Mouse (Mus musculus): ENCODE data around the gene Josd2. TPM values are rescaled to one million over a fixed set of nuclear protein-coding genes. Genes with fewer than 3 reads are reported as not detected.

Gene Josd2
- polyA plus RNA-seq, 1 experiment from 2014 or later: 157 TPM

GRCm38 (mm10) chr7:44498922-44499321 lies 31.1 kb downstream of the Josd2 start:
- H3K36me3 ChIP-seq (ENCODE audit: control insufficient read depth, insufficient read depth): no peaks in the 10 kb centered on the region
- H3K4me3 ChIP-seq (ENCODE audit: low read length): no peak overlapping the region
- H3K4me1 ChIP-seq (ENCODE audit: control insufficient read depth, insufficient read depth, low read length): peaks cover 15% of the 10 kb centered on the region
- H3K27me3 ChIP-seq (ENCODE audit: control insufficient read depth, insufficient read depth, low read length): peaks cover 3% of the 10 kb centered on the region; the same call in 1 of the 2 replicates
- H3K9ac ChIP-seq (ENCODE audit: low read length): no peak overlapping the region
- 71% methylated on average over 1 of the region's 1 CpGs for WGBS
- H3K27ac ChIP-seq (ENCODE audit: low read length): no peak overlapping the region
- no peak for ATAC-seq (replicated peaks; ENCODE audit: extremely low read depth, insufficient read depth, low FRiP score)
- H3K4me2 ChIP-seq (ENCODE audit: low read depth, low read length): no peak overlapping the region
- H3K9me3 ChIP-seq (replicated peaks; ENCODE audit: control insufficient read depth, low read length): no peaks in the 10 kb centered on the region

- H3K27ac ChIP-seq (ENCODE audit: low read length): no peak overlapping the region
- H3K36me3 ChIP-seq (ENCODE audit: control insufficient read depth, insufficient read depth): no peaks in the 10 kb centered on the region
- ATAC-seq (replicated peaks; ENCODE audit: extremely low read depth, insufficient read depth, low FRiP score): no peak
- no peak overlapping the region for H3K4me2 ChIP-seq (ENCODE audit: low read depth, low read length)
- H3K9ac ChIP-seq (ENCODE audit: low read length): no peak overlapping the region
- H3K9me3 ChIP-seq (replicated peaks; ENCODE audit: control insufficient read depth, low read length): peaks cover 3% of the 10 kb centered on the region; the same call in 1 of the 2 replicates
- H3K4me1 ChIP-seq (ENCODE audit: control insufficient read depth, insufficient read depth, low read length): peaks cover 12% of the 10 kb centered on the region
- 57% methylated on average over 20 of the region's 20 CpGs for WGBS
- H3K4me3 ChIP-seq (ENCODE audit: low read length): no peak overlapping the region
- H3K27me3 ChIP-seq (ENCODE audit: control insufficient read depth, insufficient read depth, low read length): peaks cover 3% of the 10 kb centered on the region; the same call in 1 of the 2 replicates
Observed at GRCm38 (mm10) chr7:44500046-44500445, 32.3 kb downstream of the Josd2 start.

DNA sequence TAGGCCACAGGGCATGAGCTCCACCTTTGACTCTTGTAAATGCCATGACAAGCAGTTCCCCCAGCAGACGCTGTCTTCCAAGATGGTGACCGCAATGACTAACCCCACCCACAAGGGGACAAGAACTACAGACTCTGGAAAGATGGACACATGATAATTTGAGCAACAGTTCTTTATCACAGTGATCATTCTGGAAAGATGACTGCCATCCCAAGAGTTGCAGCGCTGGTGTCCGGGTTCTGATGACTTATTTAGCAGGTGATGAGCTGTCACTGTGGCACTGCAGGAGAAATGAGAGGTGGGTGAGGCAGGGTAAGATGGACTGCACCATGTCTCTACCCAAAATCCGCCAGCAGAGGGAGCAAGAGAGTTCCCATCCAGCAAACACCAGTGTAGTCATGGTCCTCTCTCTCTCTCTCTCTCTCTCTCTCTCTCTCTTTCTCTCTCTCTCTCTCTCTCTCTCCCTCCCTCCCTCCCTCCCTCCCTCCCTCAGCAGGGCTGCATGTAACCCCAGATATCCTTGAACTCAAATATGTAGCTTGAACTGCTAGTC lies 33.9 kb downstream of the Josd2 start:
- H3K4me2 ChIP-seq (ENCODE audit: low read depth, low read length): no peak overlapping the region
- WGBS: 28% methylated on average over 5 of the region's 5 CpGs
- peaks cover 3% of the 10 kb centered on the region; the same call in 1 of the 2 replicates for H3K27me3 ChIP-seq (ENCODE audit: control insufficient read depth, insufficient read depth, low read length)
- H3K9me3 ChIP-seq (replicated peaks; ENCODE audit: control insufficient read depth, low read length): peaks cover 3% of the 10 kb centered on the region; the same call in 1 of the 2 replicates
- no peak overlapping the region for H3K9ac ChIP-seq (ENCODE audit: low read length)
- peaks cover 4% of the 10 kb centered on the region; the same call in 1 of the 2 replicates for H3K4me1 ChIP-seq (ENCODE audit: control insufficient read depth, insufficient read depth, low read length)
- ATAC-seq (replicated peaks; ENCODE audit: extremely low read depth, insufficient read depth, low FRiP score): no peak
- H3K27ac ChIP-seq (ENCODE audit: low read length): no peak overlapping the region
- no peak overlapping the region for H3K4me3 ChIP-seq (ENCODE audit: low read length)
- H3K36me3 ChIP-seq (ENCODE audit: control insufficient read depth, insufficient read depth): no peaks in the 10 kb centered on the region

- H3K4me2 ChIP-seq (ENCODE audit: low read depth, low read length): no peak overlapping the region
- H3K27ac ChIP-seq (ENCODE audit: low read length): no peak overlapping the region
- H3K36me3 ChIP-seq (ENCODE audit: control insufficient read depth, insufficient read depth): no peaks in the 10 kb centered on the region
- H3K9me3 ChIP-seq (replicated peaks; ENCODE audit: control insufficient read depth, low read length): peaks cover 4% of the 10 kb centered on the region; the same call in 1 of the 2 replicates
- H3K4me3 ChIP-seq (ENCODE audit: low read length): no peak overlapping the region
- no peaks in the 10 kb centered on the region; the same call in 1 of the 2 replicates for H3K27me3 ChIP-seq (ENCODE audit: control insufficient read depth, insufficient read depth, low read length)
- ATAC-seq (replicated peaks; ENCODE audit: extremely low read depth, insufficient read depth, low FRiP score): no peak
- H3K9ac ChIP-seq (ENCODE audit: low read length): no peak overlapping the region
- H3K4me1 ChIP-seq (ENCODE audit: control insufficient read depth, insufficient read depth, low read length): no peaks in the 10 kb centered on the region
Observed at GRCm38 (mm10) chr7:44507491-44507890, 39.7 kb downstream of the Josd2 start.

DNA sequence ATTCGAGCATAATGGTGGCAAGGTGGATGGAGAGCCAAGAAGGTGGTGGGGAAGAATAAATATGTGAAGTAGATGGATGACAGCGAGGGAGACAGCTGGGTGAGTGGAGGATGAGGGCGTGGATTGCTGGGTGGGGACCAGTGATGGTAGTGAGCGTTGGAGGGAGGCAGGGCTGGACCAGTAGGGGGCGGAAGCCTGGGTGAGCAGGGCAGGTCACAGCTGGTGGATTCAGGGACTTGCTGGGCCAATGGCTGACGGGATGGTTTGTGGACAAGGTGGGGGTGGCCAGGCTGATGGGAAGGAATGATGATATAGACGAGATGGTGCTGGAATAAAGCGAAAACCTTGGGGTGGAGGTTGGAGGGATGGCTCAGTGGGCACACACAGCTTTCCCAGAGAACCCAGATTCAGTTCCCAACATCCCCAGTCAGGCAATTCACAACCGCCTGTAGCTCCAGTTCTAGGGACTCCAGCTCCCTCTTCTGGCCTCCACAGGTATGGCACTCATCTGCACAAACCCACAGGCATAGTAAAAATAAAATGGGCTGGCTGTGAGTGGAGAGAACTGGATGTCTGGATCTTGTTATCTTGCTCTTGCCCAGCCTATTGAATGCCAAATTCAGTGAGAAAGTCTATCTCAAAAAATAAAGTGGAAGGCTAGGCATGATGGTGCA lies 51.6 kb downstream of the Josd2 start:
- Histone ChIP-seq H3K27me3 (ENCODE audit: control insufficient read depth, insufficient read depth, low read length) (peaks cover 31% of the 10 kb centered on the region), H3K4me1 (ENCODE audit: control insufficient read depth, insufficient read depth, low read length) (peaks cover 4% of the 10 kb centered on the region), H3K4me3 (ENCODE audit: low read length) (no peak overlapping the region), H3K27ac (ENCODE audit: low read length) (no peak overlapping the region), H3K9ac (ENCODE audit: low read length) (no peak overlapping the region), H3K36me3 (ENCODE audit: control insufficient read depth, insufficient read depth) (no peaks in the 10 kb centered on the region), H3K4me2 (ENCODE audit: low read depth, low read length) (no peak overlapping the region), H3K9me3 (replicated peaks; ENCODE audit: control insufficient read depth, low read length) (no peaks in the 10 kb centered on the region; the same call in 1 of the 2 replicates)
- 62% methylated on average over 9 of the region's 9 CpGs for WGBS
- no peak for ATAC-seq (replicated peaks; ENCODE audit: extremely low read depth, insufficient read depth, low FRiP score)

DNA sequence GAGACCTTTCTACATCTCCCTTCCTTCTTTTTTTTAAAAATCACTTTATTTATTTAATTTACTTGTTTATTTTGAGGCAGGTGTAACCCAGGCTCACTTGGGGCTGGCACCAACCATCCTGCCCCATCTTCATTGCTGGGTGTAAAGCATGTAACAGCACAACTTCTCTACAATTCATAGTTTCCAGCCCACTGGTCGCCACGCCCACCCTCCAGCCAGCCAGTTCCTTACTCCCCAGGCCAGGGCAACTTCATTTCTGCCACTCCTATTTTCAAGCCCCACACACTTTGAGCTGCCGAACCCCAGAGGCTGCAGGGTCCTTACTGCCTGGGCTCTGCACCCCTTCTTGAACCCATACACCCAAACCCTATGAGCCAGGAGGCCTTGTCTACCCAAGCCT lies 53.2 kb downstream of the Josd2 start:
- H3K4me2 ChIP-seq (ENCODE audit: low read depth, low read length): no peak overlapping the region
- no peaks in the 10 kb centered on the region for H3K36me3 ChIP-seq (ENCODE audit: control insufficient read depth, insufficient read depth)
- 69% methylated on average over 3 of the region's 3 CpGs for WGBS
- peaks cover 17% of the 10 kb centered on the region for H3K4me1 ChIP-seq (ENCODE audit: control insufficient read depth, insufficient read depth, low read length)
- H3K9ac ChIP-seq (ENCODE audit: low read length): no peak overlapping the region
- ATAC-seq (replicated peaks; ENCODE audit: extremely low read depth, insufficient read depth, low FRiP score): no peak
- no peak overlapping the region for H3K4me3 ChIP-seq (ENCODE audit: low read length)
- H3K27me3 ChIP-seq (ENCODE audit: control insufficient read depth, insufficient read depth, low read length): peaks cover 31% of the 10 kb centered on the region
- no peaks in the 10 kb centered on the region; the same call in 1 of the 2 replicates for H3K9me3 ChIP-seq (replicated peaks; ENCODE audit: control insufficient read depth, low read length)
- no peak overlapping the region for H3K27ac ChIP-seq (ENCODE audit: low read length)

Small RNA genes within 50 kb of the gene (microRNA-seq; reads per million reads assigned to microRNA genes)
- 0.98 reads per million for gene Mir7052

Other genes starting within 250 kb of the Josd2 start
- 0.25 TPM in 1 of 2 replicates, not detected in the other for gene Klk1, start 242.6 kb upstream of the Josd2 start, polyA plus RNA-seq (2015; fragmentation: Nextera tagmentation; extraction: Ambion mirVana)
- not detected in 2 replicates for gene Gm36864, start 231.8 kb upstream of the Josd2 start, polyA plus RNA-seq (2015; fragmentation: Nextera tagmentation; extraction: Ambion mirVana)
- gene 1700028J19Rik, start 221.3 kb upstream of the Josd2 start, polyA plus RNA-seq (2015; fragmentation: Nextera tagmentation; extraction: Ambion mirVana): 0.95 and 1.2 TPM in 2 replicates
- gene 2410002F23Rik, start 221.3 kb upstream of the Josd2 start, polyA plus RNA-seq (2015; fragmentation: Nextera tagmentation; extraction: Ambion mirVana): 73.1 and 78.4 TPM in 2 replicates
- not detected in 2 replicates for gene Acp4, start 210.6 kb upstream of the Josd2 start, polyA plus RNA-seq (2015; fragmentation: Nextera tagmentation; extraction: Ambion mirVana)
- not detected in 2 replicates for gene Gm15517, start 206.5 kb upstream of the Josd2 start, polyA plus RNA-seq (2015; fragmentation: Nextera tagmentation; extraction: Ambion mirVana)
- 1.4 and 1.8 TPM in 2 replicates for gene Clec11a, start 161.1 kb upstream of the Josd2 start, polyA plus RNA-seq (2015; fragmentation: Nextera tagmentation; extraction: Ambion mirVana)
- 0.55 and 0.66 TPM in 2 replicates for gene Shank1, start 157.7 kb upstream of the Josd2 start, polyA plus RNA-seq (2015; fragmentation: Nextera tagmentation; extraction: Ambion mirVana)
- gene Syt3, start 83.9 kb upstream of the Josd2 start, polyA plus RNA-seq (2015; fragmentation: Nextera tagmentation; extraction: Ambion mirVana): 0.62 and 0.70 TPM in 2 replicates
- gene 1700008O03Rik, start 82.2 kb upstream of the Josd2 start, polyA plus RNA-seq (2015; fragmentation: Nextera tagmentation; extraction: Ambion mirVana): 0.32 and 0.41 TPM in 2 replicates
- gene Lrrc4b, start 39.0 kb upstream of the Josd2 start, polyA plus RNA-seq (2015; fragmentation: Nextera tagmentation; extraction: Ambion mirVana): 1.2 and 1.3 TPM in 2 replicates
- gene Aspdh, start 2.6 kb upstream of the Josd2 start, polyA plus RNA-seq (2015; fragmentation: Nextera tagmentation; extraction: Ambion mirVana): 0.62 and 1.2 TPM in 2 replicates
- gene Emc10, start 28.5 kb downstream of the Josd2 start, polyA plus RNA-seq (2015; fragmentation: Nextera tagmentation; extraction: Ambion mirVana): 87.9 and 88.7 TPM in 2 replicates
- 6.8 and 7.6 TPM in 2 replicates for gene Fam71e1, start 28.6 kb downstream of the Josd2 start, polyA plus RNA-seq (2015; fragmentation: Nextera tagmentation; extraction: Ambion mirVana)
- gene Mybpc2, start 56.7 kb downstream of the Josd2 start, polyA plus RNA-seq (2015; fragmentation: Nextera tagmentation; extraction: Ambion mirVana): 4.5 and 4.6 TPM in 2 replicates
- gene Spib, start 64.1 kb downstream of the Josd2 start, polyA plus RNA-seq (2015; fragmentation: Nextera tagmentation; extraction: Ambion mirVana): 4.0 and 5.9 TPM in 2 replicates
- 61.1 and 70.5 TPM in 2 replicates for gene Pold1, start 80.9 kb downstream of the Josd2 start, polyA plus RNA-seq (2015; fragmentation: Nextera tagmentation; extraction: Ambion mirVana)
- gene Nr1h2, start 86.0 kb downstream of the Josd2 start, polyA plus RNA-seq (2015; fragmentation: Nextera tagmentation; extraction: Ambion mirVana): 64.3 and 73.5 TPM in 2 replicates
- gene Napsa, start 104.4 kb downstream of the Josd2 start, polyA plus RNA-seq (2015; fragmentation: Nextera tagmentation; extraction: Ambion mirVana): 2.8 and 11.6 TPM in 2 replicates
- 0.08 and 0.32 TPM in 2 replicates for gene Kcnc3, start 122.7 kb downstream of the Josd2 start, polyA plus RNA-seq (2015; fragmentation: Nextera tagmentation; extraction: Ambion mirVana)
- gene Myh14, start 202.9 kb downstream of the Josd2 start, polyA plus RNA-seq (2015; fragmentation: Nextera tagmentation; extraction: Ambion mirVana): 1.5 and 4.9 TPM in 2 replicates
- not detected in 2 replicates for gene Izumo2, start 240.8 kb downstream of the Josd2 start, polyA plus RNA-seq (2015; fragmentation: Nextera tagmentation; extraction: Ambion mirVana)